In the genomic region with DNA sequence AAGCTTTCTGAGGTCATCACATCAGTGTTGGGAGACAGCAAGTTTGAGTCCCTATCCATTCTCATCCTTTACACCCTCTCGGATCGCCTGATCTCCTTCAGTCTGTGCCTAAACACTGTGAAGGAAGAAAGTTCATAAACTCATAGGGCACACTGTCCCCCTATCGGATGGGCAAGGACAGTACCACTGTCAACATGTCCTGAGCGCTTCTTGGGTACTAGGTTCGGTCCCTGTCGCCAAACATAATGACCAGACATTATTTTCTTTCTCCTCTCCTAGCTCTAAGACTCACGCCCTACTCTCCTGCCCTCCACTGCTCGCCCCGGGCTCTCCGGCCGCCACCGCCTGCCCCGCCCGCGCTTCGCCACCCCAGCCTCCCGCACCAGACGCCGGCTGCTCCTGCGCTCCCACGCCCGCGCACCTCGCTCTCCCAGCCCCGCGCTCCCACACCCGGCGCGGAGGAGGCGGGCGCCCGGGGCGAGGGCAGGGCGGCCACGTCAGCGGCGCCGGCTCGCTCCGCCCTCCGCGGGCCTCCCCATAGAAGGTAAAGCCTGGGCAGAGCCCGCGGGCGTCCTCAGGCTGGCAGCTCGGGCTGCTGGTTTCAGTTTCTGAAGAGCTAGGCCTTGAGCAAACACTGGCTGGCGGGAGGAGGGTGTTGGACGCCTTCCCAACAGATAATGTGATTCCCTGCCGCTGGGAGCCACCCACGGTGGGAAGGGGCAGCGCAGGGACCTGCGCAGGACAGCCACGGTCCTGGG, we compare ENCODE assay signal across 8 mouse cellular contexts.
DNase-seq lines count a peak whose midpoint lies in the region; ATAC-seq and TF ChIP-seq lines count a peak whose summit lies in the region.

No protein-coding gene starts in this region.

- peak; percentile 95 for ATAC-seq in forebrain, postnatal 0 days
- ATAC-seq in lung, embryonic 14.5 days (ENCODE audit: insufficient read depth), result peak; percentile 93
- peak; percentile 81 for ATAC-seq in neutrophil, adult 5-6 weeks (ENCODE audit: extremely low read depth, insufficient number of reproducible peaks, low FRiP score, poor library complexity, severe bottlenecking)

- H3K4me2 ChIP-seq in forebrain, postnatal 0 days (ENCODE audit: low read depth), result peak overlapping the region; percentile 85
- peak overlapping the region; percentile 71 for H3K4me2 ChIP-seq in lung, embryonic 14.5 days

- H3K4me1 ChIP-seq in MEL (ENCODE audit: control insufficient read depth in 1 of 2, insufficient read depth in 2 of 2, low read length in 2 of 2), result peaks cover 26 to 36% of the 10 kb centered on the region in 2 experiments
- H3K4me1 ChIP-seq in forebrain, postnatal 0 days (ENCODE audit: insufficient read depth), result 0 out of 2 replicates have a peak, but pooled peaks cover 3% of the 10 kb centered on the region
- peaks cover 35% of the 10 kb centered on the region for H3K4me1 ChIP-seq in lung, embryonic 14.5 days (ENCODE audit: insufficient read depth)

- no peaks in the 10 kb centered on the region; the same call in 1 of the 2 replicates for H3K79me2 ChIP-seq in MEL (ENCODE audit: control insufficient read depth, insufficient read depth, low read length, poor library complexity)

- peaks cover 0 to 24% of the 10 kb centered on the region in 2 experiments; a peak in 2 of 4 replicates for H3K36me3 ChIP-seq in MEL (ENCODE audit: control insufficient read depth in 1 of 2, insufficient read depth in 2 of 2, low read length in 2 of 2)
- H3K36me3 ChIP-seq in forebrain, postnatal 0 days (ENCODE audit: insufficient read depth), result no peaks in the 10 kb centered on the region
- no peaks in the 10 kb centered on the region for H3K36me3 ChIP-seq in lung, embryonic 14.5 days (ENCODE audit: insufficient read depth)

- peak overlapping the region; percentile 85 for H3K27ac ChIP-seq in MEL (ENCODE audit: control insufficient read depth, low read depth, low read length)
- H3K27ac ChIP-seq in forebrain, postnatal 0 days (ENCODE audit: low read depth, low read length), result peak overlapping the region; percentile 73
- H3K27ac ChIP-seq in lung, embryonic 14.5 days (ENCODE audit: low read depth), result peak overlapping the region; percentile 97

- DNase-seq in MEL (ENCODE audit: low read depth, low spot score), result peak; percentile 86
- DNase-seq in cerebellum, adult 8-10 months, result peak; percentile 79
- DNase-seq in forebrain, postnatal 0 days, result peak; percentile 82
- DNase-seq in heart, postnatal 4 days, result peak; percentile 92
- peak; percentile 80 to 87 for DNase-seq in layer of hippocampus, adult 8-10 months (ENCODE audit: low spot score in 2 of 2)
- DNase-seq in lung, embryonic 14.5 days, result peak; percentile 93
- DNase-seq in testis, postnatal 14 days (ENCODE audit: low spot score), result peak; percentile 86

- TF ChIP-seq RAD21 in MEL (IDR thresholded peaks at IDR 0.05; ENCODE audit: low read depth, low read length), result peak; percentile 10

- WGBS in forebrain, postnatal 0 days, result under 1% methylated on average over 49 of the region's 53 CpGs
- under 1% methylated on average over 40 of the region's 53 CpGs for WGBS in lung, embryonic 14.5 days

- peak overlapping the region; percentile 78 to 86 for H3K4me3 ChIP-seq in MEL (ENCODE audit: control insufficient read depth in 1 of 2, insufficient read depth in 1 of 2, low read depth in 2 of 2, low read length in 2 of 2)
- peak overlapping the region; percentile 55 for H3K4me3 ChIP-seq in forebrain, postnatal 0 days (ENCODE audit: low read depth, low read length)
- peak overlapping the region; percentile 46 for H3K4me3 ChIP-seq in lung, embryonic 14.5 days (ENCODE audit: low read depth, low read length)

- H3K9ac ChIP-seq in MEL (ENCODE audit: control insufficient read depth, low read depth, low read length, poor library complexity, severe bottlenecking), result peak overlapping the region; percentile 80
- peak overlapping the region; percentile 71 for H3K9ac ChIP-seq in forebrain, postnatal 0 days
- H3K9ac ChIP-seq in lung, embryonic 14.5 days, result peak overlapping the region; percentile 70

- 0 out of 4 replicates have a peak, but pooled peaks of 1 of the 2 experiments have one; percentile 11 for TF ChIP-seq EP300 in MEL (IDR thresholded peaks at IDR 0.05; ENCODE audit: low read depth in 1 of 2, low read length in 2 of 2)

- H3K27me3 ChIP-seq in MEL (ENCODE audit: control insufficient read depth in 1 of 2, insufficient read depth in 2 of 2, low read length in 2 of 2), result no peaks in the 10 kb centered on the region
- H3K27me3 ChIP-seq in forebrain, postnatal 0 days (ENCODE audit: insufficient read depth, low read length), result no peaks in the 10 kb centered on the region
- no peaks in the 10 kb centered on the region for H3K27me3 ChIP-seq in lung, embryonic 14.5 days (ENCODE audit: insufficient read depth, low read length)

- TF ChIP-seq CTCF in MEL (IDR thresholded peaks at IDR 0.05 in 2 of 3, conservative IDR thresholded peaks at IDR 0.05 in 1 of 3; ENCODE audit: control insufficient read depth in 1 of 3, insufficient read depth in 1 of 3, low read depth in 2 of 3, low read length in 3 of 3, poor library complexity in 1 of 3, severe bottlenecking in 1 of 3), result peak in 2 of 3 experiments; percentile 36 to 47; a peak in 4 of 6 replicates
- peak; percentile 64 for TF ChIP-seq CTCF in forebrain, postnatal 0 days (IDR thresholded peaks at IDR 0.05; ENCODE audit: low read depth)
- peak; percentile 66 for TF ChIP-seq CTCF in lung, embryonic 14.5 days (IDR thresholded peaks at IDR 0.05; ENCODE audit: low read depth)

- H3K9me3 ChIP-seq in MEL (replicated peaks; ENCODE audit: insufficient read depth, low read length), result no peaks in the 10 kb centered on the region
- no peaks in the 10 kb centered on the region for H3K9me3 ChIP-seq in forebrain, postnatal 0 days (ENCODE audit: low read length)
- H3K9me3 ChIP-seq in lung, embryonic 14.5 days (ENCODE audit: low read depth, low read length), result no peaks in the 10 kb centered on the region

- TF ChIP-seq POLR2A in MEL (IDR thresholded peaks at IDR 0.05; ENCODE audit: control insufficient read depth in 1 of 2, insufficient read depth in 1 of 2, low read depth in 1 of 2, low read length in 2 of 2, poor library complexity in 1 of 2), result peak; percentile 56 to 79; a peak in 3 of 4 replicates

TF ChIP-seq in MEL, 35 proteins besides CTCF, POLR2A, EP300 and RAD21 (continues in another document):
- TF ChIP-seq MYC (IDR thresholded peaks at IDR 0.05; ENCODE audit: low read depth, low read length) (no peak), USF2 (IDR thresholded peaks at IDR 0.05; ENCODE audit: borderline replicate concordance in 1 of 2, insufficient read depth in 1 of 2, low read depth in 1 of 2, low read length in 2 of 2) (no peak), UBTF (IDR thresholded peaks at IDR 0.05; ENCODE audit: borderline replicate concordance, insufficient read depth, low read depth, low read length) (0 out of 2 replicates have a peak, but pooled peaks have one; percentile 53), ZKSCAN1 (IDR thresholded peaks at IDR 0.05; ENCODE audit: low read depth, low read length) (no peak), MAZ (IDR thresholded peaks at IDR 0.05; ENCODE audit: low read depth, low read length) (no peak), RCOR1 (IDR thresholded peaks at IDR 0.05; ENCODE audit: low read depth, low read length) (no peak), ZC3H11A (IDR thresholded peaks at IDR 0.05; ENCODE audit: low read depth, low read length) (no peak), ETS1 (IDR thresholded peaks at IDR 0.05; ENCODE audit: low read depth, low read length) (peak; percentile 69), TBP (IDR thresholded peaks at IDR 0.05; ENCODE audit: low read depth, low read length) (no peak), MAFK (IDR thresholded peaks at IDR 0.05; ENCODE audit: borderline replicate concordance, low read depth, low read length) (no peak), MAX (IDR thresholded peaks at IDR 0.05; ENCODE audit: low read length) (no peak), NELFE (IDR thresholded peaks at IDR 0.05; ENCODE audit: low read depth, low read length) (peak; percentile 67), SMC3 (IDR thresholded peaks at IDR 0.05; ENCODE audit: low read depth, low read length) (0 out of 2 replicates have a peak, but pooled peaks have one; percentile 11), GATA1 (IDR thresholded peaks at IDR 0.05; ENCODE audit: low read depth, low read length) (0 out of 2 replicates have a peak, but pooled peaks have one; percentile 9), NRF1 (IDR thresholded peaks at IDR 0.05; ENCODE audit: insufficient read depth, low read depth, low read length, poor library complexity, severe bottlenecking) (peak; percentile 67), GABPA (IDR thresholded peaks at IDR 0.05; ENCODE audit: low read depth, low read length) (no peak), TAL1 (IDR thresholded peaks at IDR 0.05; ENCODE audit: low read length) (no peak), MYB (IDR thresholded peaks at IDR 0.05; ENCODE audit: low read depth, low read length) (no peak), ZNF384 (IDR thresholded peaks at IDR 0.05; ENCODE audit: low read depth, low read length) (no peak), E2F4 (IDR thresholded peaks at IDR 0.05; ENCODE audit: borderline replicate concordance, low read depth, low read length) (no peak), CHD1 (IDR thresholded peaks at IDR 0.05; ENCODE audit: low read depth, low read length) (no peak), KAT2A (conservative IDR thresholded peaks at IDR 0.05; ENCODE audit: low read depth, low read length) (no peak; the same call in 1 of the 2 replicates), MEF2A (IDR thresholded peaks at IDR 0.05; ENCODE audit: extremely low read depth, insufficient replicate concordance, low read depth, low read length, poor library complexity, severe bottlenecking) (no peak), HCFC1 (IDR thresholded peaks at IDR 0.05; ENCODE audit: low read depth, low read length) (0 out of 2 replicates have a peak, but pooled peaks have one; percentile 12), TCF12 (IDR thresholded peaks at IDR 0.05; ENCODE audit: low read depth, low read length) (0 out of 2 replicates have a peak, but pooled peaks have one; percentile 26), USF1 (IDR thresholded peaks at IDR 0.05; ENCODE audit: low read depth, low read length) (no peak), POLR2AphosphoS5 (IDR thresholded peaks at IDR 0.05; ENCODE audit: borderline replicate concordance, low read depth, low read length) (no peak), JUND (IDR thresholded peaks at IDR 0.05; ENCODE audit: low read depth, low read length) (no peak), ZMIZ1 (IDR thresholded peaks at IDR 0.05; ENCODE audit: low read depth, low read length) (peak; percentile 63; the same call in 1 of the 2 replicates), POLR2AphosphoS2 (IDR thresholded peaks at IDR 0.05; ENCODE audit: low read length) (peak; percentile 43; the same call in 1 of the 2 replicates), CHD2 (IDR thresholded peaks at IDR 0.05; ENCODE audit: low read length) (no peak), BHLHE40 (IDR thresholded peaks at IDR 0.05; ENCODE audit: borderline replicate concordance, low read depth, low read length) (no peak)

Comparison
In these comparisons a context has a peak if more than half of its experiments do, and no peak if none do; other contexts are left out.
1. Peak in every context shown above with its lines: DNase-seq, ATAC-seq, H3K4me3 ChIP-seq and H3K27ac ChIP-seq.